Mouse (Mus musculus): Measurements from ENCODE around the gene Dnmt3c. TPM values are rescaled to one million over a fixed set of nuclear protein-coding genes. Genes with fewer than 3 reads are reported as not detected.
"Not testable (repeated sequence)": the region's sequence is repeated elsewhere in the genome, so short reads cannot be mapped to it uniquely, and the experiment has no call there.

Dnmt3c gene
- 0.07 and 0.12 TPM in 2 replicates for polyA plus RNA-seq (2012; rRNA removed)

GRCm38 (mm10) chr2:153696352-153696751 is at the start of gene Dnmt3c:
Dnmt3c (plus strand) TSS chr2:153696652.
- H3K27ac ChIP-seq (ENCODE audit: insufficient read depth, low read length): no peak within 1 kb of the TSS
- TF ChIP-seq POLR2A (IDR thresholded peaks at IDR 0.05; ENCODE audit: low read depth, low read length) (no peak), CTCF (IDR thresholded peaks at IDR 0.05; ENCODE audit: extremely low read depth, insufficient read depth, insufficient read length, insufficient replicate concordance) (no peak)
- no peaks in the 10 kb centered on the region for H3K36me3 ChIP-seq (ENCODE audit: control insufficient read depth, insufficient read depth, low read length)
- no peaks in the 10 kb centered on the region for H3K27me3 ChIP-seq (ENCODE audit: control insufficient read depth, insufficient read depth, low read length)
- no peak for DNase-seq (ENCODE audit: low read depth in 1 of 2, low spot score in 2 of 2)
- H3K4me3 ChIP-seq (ENCODE audit: extremely low read depth, insufficient read depth, insufficient read length): no peak within 1 kb of the TSS
- no peaks in the 10 kb centered on the region for H3K4me1 ChIP-seq (ENCODE audit: control insufficient read depth, insufficient read depth, insufficient read length)

GRCm38 (mm10) chr2:153648773-153649297 is 47.6 kb upstream of the Dnmt3c start:
- H3K36me3 ChIP-seq (ENCODE audit: control insufficient read depth, insufficient read depth, low read length): no peaks in the 10 kb centered on the region
- peak overlapping the region; percentile 92; the same call in 1 of the 2 replicates for H3K4me3 ChIP-seq (ENCODE audit: extremely low read depth, insufficient read depth, insufficient read length)
- TF ChIP-seq POLR2A (IDR thresholded peaks at IDR 0.05; ENCODE audit: low read depth, low read length) (no peak), CTCF (IDR thresholded peaks at IDR 0.05; ENCODE audit: extremely low read depth, insufficient read depth, insufficient read length, insufficient replicate concordance) (no peak)
- H3K27ac ChIP-seq (ENCODE audit: insufficient read depth, low read length): no peak overlapping the region
- H3K27me3 ChIP-seq (ENCODE audit: control insufficient read depth, insufficient read depth, low read length): no peaks in the 10 kb centered on the region
- 41% methylated on average over 14 of the region's 14 CpGs for WGBS
- H3K4me1 ChIP-seq (ENCODE audit: control insufficient read depth, insufficient read depth, insufficient read length): peaks cover 9% of the 10 kb centered on the region; the same call in 1 of the 2 replicates
- DNase-seq (ENCODE audit: low read depth in 1 of 2, low spot score in 2 of 2): no peak

GRCm38 (mm10) chr2:153649298-153650013 is 47.0 kb upstream of the Dnmt3c start, which contains the start of gene Dnmt3b:
Dnmt3b (plus strand) TSS chr2:153649450.
- Histone ChIP-seq H3K4me1 (ENCODE audit: control insufficient read depth, insufficient read depth, insufficient read length) (peaks cover 9% of the 10 kb centered on the region; the same call in 1 of the 2 replicates), H3K36me3 (ENCODE audit: control insufficient read depth, insufficient read depth, low read length) (no peaks in the 10 kb centered on the region), H3K27me3 (ENCODE audit: control insufficient read depth, insufficient read depth, low read length) (no peaks in the 10 kb centered on the region), H3K27ac (ENCODE audit: insufficient read depth, low read length) (no peak within 1 kb of the TSS), H3K4me3 (ENCODE audit: extremely low read depth, insufficient read depth, insufficient read length) (peak within 1 kb of the TSS; percentile 92)
- WGBS: under 1% methylated on average over 80 of the region's 93 CpGs
- DNase-seq (ENCODE audit: low read depth in 1 of 2, low spot score in 2 of 2): peak in 1 of 2 experiments; percentile 48
- TF ChIP-seq POLR2A (IDR thresholded peaks at IDR 0.05; ENCODE audit: low read depth, low read length): no peak
- no peak for TF ChIP-seq CTCF (IDR thresholded peaks at IDR 0.05; ENCODE audit: extremely low read depth, insufficient read depth, insufficient read length, insufficient replicate concordance)

- DNase-seq (ENCODE audit: low read depth in 1 of 2, low spot score in 2 of 2): peak in 1 of 2 experiments; percentile 20
- 7% methylated on average over 28 of the region's 28 CpGs for WGBS
- H3K27me3 ChIP-seq (ENCODE audit: control insufficient read depth, insufficient read depth, low read length): no peaks in the 10 kb centered on the region
- TF ChIP-seq POLR2A (IDR thresholded peaks at IDR 0.05; ENCODE audit: low read depth, low read length) (no peak), CTCF (IDR thresholded peaks at IDR 0.05; ENCODE audit: extremely low read depth, insufficient read depth, insufficient read length, insufficient replicate concordance) (no peak)
- H3K36me3 ChIP-seq (ENCODE audit: control insufficient read depth, insufficient read depth, low read length): no peaks in the 10 kb centered on the region
- peak overlapping the region; percentile 92 for H3K4me3 ChIP-seq (ENCODE audit: extremely low read depth, insufficient read depth, insufficient read length)
- H3K4me1 ChIP-seq (ENCODE audit: control insufficient read depth, insufficient read depth, insufficient read length): peaks cover 9% of the 10 kb centered on the region; the same call in 1 of the 2 replicates
- no peak overlapping the region for H3K27ac ChIP-seq (ENCODE audit: insufficient read depth, low read length)
Observed at GRCm38 (mm10) chr2:153650014-153650687, 46.3 kb upstream of the Dnmt3c start.

- no peak for DNase-seq (ENCODE audit: low read depth in 1 of 2, low spot score in 2 of 2)
- H3K36me3 ChIP-seq (ENCODE audit: control insufficient read depth, insufficient read depth, low read length): no peaks in the 10 kb centered on the region
- H3K27me3 ChIP-seq (ENCODE audit: control insufficient read depth, insufficient read depth, low read length): no peaks in the 10 kb centered on the region
- H3K4me1 ChIP-seq (ENCODE audit: control insufficient read depth, insufficient read depth, insufficient read length): peaks cover 9% of the 10 kb centered on the region; the same call in 1 of the 2 replicates
- no peak overlapping the region for H3K4me3 ChIP-seq (ENCODE audit: extremely low read depth, insufficient read depth, insufficient read length)
- H3K27ac ChIP-seq (ENCODE audit: insufficient read depth, low read length): no peak overlapping the region
- WGBS: 92% methylated on average over 3 of the region's 3 CpGs
- TF ChIP-seq POLR2A (IDR thresholded peaks at IDR 0.05; ENCODE audit: low read depth, low read length): no peak
- TF ChIP-seq CTCF (IDR thresholded peaks at IDR 0.05; ENCODE audit: extremely low read depth, insufficient read depth, insufficient read length, insufficient replicate concordance): no peak
Observed at GRCm38 (mm10) chr2:153651681-153652080, 44.8 kb upstream of the Dnmt3c start.

- H3K4me1 ChIP-seq (ENCODE audit: control insufficient read depth, insufficient read depth, insufficient read length); H3K4me3 ChIP-seq (ENCODE audit: extremely low read depth, insufficient read depth, insufficient read length); H3K27ac ChIP-seq (ENCODE audit: insufficient read depth, low read length); DNase-seq (ENCODE audit: low read depth in 1 of 2, low spot score in 2 of 2); H3K27me3 ChIP-seq (ENCODE audit: control insufficient read depth, insufficient read depth, low read length); H3K36me3 ChIP-seq (ENCODE audit: control insufficient read depth, insufficient read depth, low read length): not testable (repeated sequence)
- 87% methylated on average over 8 of the region's 8 CpGs for WGBS
Observed at GRCm38 (mm10) chr2:153657659-153658058, 38.8 kb upstream of the Dnmt3c start.

Measured in spleen, adult 2 months (tissue).